Mouse (Mus musculus): ENCODE measurements at regions not wholly inside any gene's neighbourhood (a gene's known extent, or its start where the extent isn't known, plus 50 kb on each side); places are given as distances from the start of the nearest gene placed in this dataset.

DNA sequence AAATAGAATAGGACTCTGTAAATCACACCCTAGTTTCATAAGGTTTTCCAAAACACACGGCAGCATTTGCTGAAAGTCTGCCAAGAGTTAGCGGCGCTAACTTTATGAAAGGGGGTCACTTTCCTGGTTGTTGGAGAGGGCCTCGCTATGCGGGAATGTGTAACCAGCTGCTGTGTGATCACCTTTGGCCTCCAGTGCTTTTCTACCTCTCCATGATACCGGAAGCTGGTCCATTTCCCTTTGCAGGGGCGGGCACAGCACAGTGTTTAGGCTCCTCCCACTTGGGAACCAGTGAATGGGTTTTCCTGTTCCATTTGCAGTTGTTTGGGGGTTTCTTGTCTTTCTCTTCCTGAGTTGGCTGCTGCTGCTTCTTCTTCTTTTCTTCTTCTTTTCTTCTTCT, 250.3 kb downstream of the Ppp4r2 start:
- Histone ChIP-seq H3K36me3 (replicated peaks) (no peaks in the 10 kb centered on the region), H3K4me1 (no peaks in the 10 kb centered on the region), H3K27ac (no peak overlapping the region), H3K4me3 (no peak overlapping the region), H3K27me3 (ENCODE audit: poor library complexity, severe bottlenecking) (no peaks in the 10 kb centered on the region), H3K9me3 (no peaks in the 10 kb centered on the region)
- DNase-seq (ENCODE audit: extremely low spot score, low spot score), result no peak
- 74% methylated on average over 7 of the region's 7 CpGs for WGBS

DNA sequence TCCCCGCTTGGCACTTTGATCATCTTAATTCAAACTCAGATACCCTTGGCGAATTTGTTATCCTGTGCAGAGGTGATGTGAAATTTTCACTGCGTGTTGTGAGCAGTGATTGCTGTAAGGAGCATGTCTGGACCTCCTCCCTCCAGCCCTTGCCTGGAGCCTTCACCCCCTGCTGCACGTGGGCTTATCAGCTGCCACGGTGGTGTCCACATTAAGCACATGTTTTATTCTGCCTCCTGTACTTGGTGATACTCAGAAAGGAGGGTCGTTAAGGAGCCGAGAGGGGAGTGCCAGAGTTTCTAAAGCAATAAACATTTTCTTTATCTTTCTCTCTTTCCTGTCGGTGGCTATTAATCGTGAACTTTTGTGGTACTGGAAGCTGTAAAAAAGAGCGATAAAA, 258.8 kb downstream of the Ppp4r2 start:
- Histone ChIP-seq H3K9me3 (no peaks in the 10 kb centered on the region), H3K36me3 (replicated peaks) (no peaks in the 10 kb centered on the region), H3K27me3 (ENCODE audit: poor library complexity, severe bottlenecking) (no peaks in the 10 kb centered on the region), H3K4me1 (no peaks in the 10 kb centered on the region), H3K4me3 (no peak overlapping the region), H3K27ac (no peak overlapping the region)
- WGBS, result 49% methylated on average over 10 of the region's 10 CpGs
- DNase-seq (ENCODE audit: extremely low spot score, low spot score), result no peak
